Mouse (Mus musculus): Measurements from ENCODE around the gene Mycbp. TPM values are rescaled to one million over a fixed set of nuclear protein-coding genes. Genes with fewer than 3 reads are reported as not detected.

Mycbp gene
- total and polyA plus RNA-seq, 2 experiments from 2014 or later = 8.1 to 50.7 TPM

GRCm38 (mm10) chr4:123894295-123894694 is 10.3 kb upstream of the Mycbp start:
- Histone ChIP-seq H3K4me1 (ENCODE audit: insufficient read depth, low read length) (no peaks in the 10 kb centered on the region), H3K9me3 (ENCODE audit: low read length) (no peaks in the 10 kb centered on the region), H3K9ac (replicated peaks; ENCODE audit: low read length) (no peak overlapping the region), H3K27ac (no peak overlapping the region), H3K4me2 (ENCODE audit: low read depth, low read length) (no peak overlapping the region), H3K27me3 (ENCODE audit: insufficient read depth, low read length) (no peaks in the 10 kb centered on the region), H3K4me3 (ENCODE audit: low read length) (no peak overlapping the region), H3K36me3 (ENCODE audit: insufficient read depth, low read length) (no peaks in the 10 kb centered on the region)
- WGBS = 88% methylated on average over 4 of the region's 4 CpGs
- ATAC-seq = no peak
- no peak for TF ChIP-seq CTCF (IDR thresholded peaks at IDR 0.05; ENCODE audit: low read depth)
- DNase-seq (ENCODE audit: low spot score) = no peak

- 8% methylated on average over 5 of the region's 5 CpGs for WGBS
- TF ChIP-seq CTCF (IDR thresholded peaks at IDR 0.05; ENCODE audit: low read depth) = peak; percentile 86
- H3K4me3 ChIP-seq (ENCODE audit: low read length) = no peak overlapping the region
- no peaks in the 10 kb centered on the region for H3K27me3 ChIP-seq (ENCODE audit: insufficient read depth, low read length)
- H3K27ac ChIP-seq = no peak overlapping the region
- no peaks in the 10 kb centered on the region for H3K9me3 ChIP-seq (ENCODE audit: low read length)
- H3K9ac ChIP-seq (replicated peaks; ENCODE audit: low read length) = no peak overlapping the region
- H3K36me3 ChIP-seq (ENCODE audit: insufficient read depth, low read length) = no peaks in the 10 kb centered on the region
- no peak overlapping the region for H3K4me2 ChIP-seq (ENCODE audit: low read depth, low read length)
- ATAC-seq (no peak), DNase-seq (ENCODE audit: low spot score) (peak; percentile 81)
- no peaks in the 10 kb centered on the region for H3K4me1 ChIP-seq (ENCODE audit: insufficient read depth, low read length)
Measured at GRCm38 (mm10) chr4:123898696-123899095, 5.9 kb upstream of the Mycbp start.

- no peak for ATAC-seq
- TF ChIP-seq CTCF (IDR thresholded peaks at IDR 0.05; ENCODE audit: low read depth) = no peak
Measured at GRCm38 (mm10) chr4:123903432-123903831, 1.2 kb upstream of the Mycbp start.

DNA sequence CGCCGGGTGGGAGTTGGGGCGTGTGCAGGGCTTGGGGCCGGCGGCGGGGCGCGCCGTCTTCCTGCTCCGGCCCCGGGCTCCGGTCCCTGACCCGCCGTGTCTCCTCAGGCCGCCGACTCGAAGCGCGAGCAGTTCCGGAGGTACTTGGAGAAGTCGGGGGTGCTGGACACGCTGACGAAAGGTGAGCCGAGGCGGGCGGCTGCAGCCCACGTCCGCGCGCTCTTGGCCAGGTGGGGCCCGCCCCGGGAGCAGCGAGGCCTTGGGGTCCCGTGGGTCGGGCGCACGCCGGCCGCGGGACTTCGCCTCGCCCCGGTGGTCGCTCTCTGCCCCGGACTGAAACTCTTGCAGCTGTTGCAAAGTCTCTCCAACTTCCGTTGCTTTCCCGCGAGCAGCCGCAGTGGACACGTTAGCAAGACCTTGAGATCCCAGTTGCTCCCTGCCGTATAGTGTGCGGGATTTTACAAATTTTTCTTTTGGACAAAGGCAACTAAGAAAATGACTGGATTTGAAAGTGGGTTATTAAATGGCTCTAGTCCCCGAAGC is 565 bp downstream of the Mycbp start:
- H3K27ac ChIP-seq = peak overlapping the region; percentile 65; the same call in 1 of the 2 replicates
- peak overlapping the region; percentile 75 for H3K4me3 ChIP-seq (ENCODE audit: low read length)
- H3K9ac ChIP-seq (replicated peaks; ENCODE audit: low read length) = peak overlapping the region; percentile 66
- DNase-seq (ENCODE audit: low spot score) (peak; percentile 15), ATAC-seq (no peak)
- no peaks in the 10 kb centered on the region for H3K27me3 ChIP-seq (ENCODE audit: insufficient read depth, low read length)
- TF ChIP-seq CTCF (IDR thresholded peaks at IDR 0.05; ENCODE audit: low read depth) = no peak
- under 1% methylated on average over 52 of the region's 53 CpGs for WGBS
- H3K4me2 ChIP-seq (ENCODE audit: low read depth, low read length) = peak overlapping the region; percentile 78
- no peaks in the 10 kb centered on the region for H3K36me3 ChIP-seq (ENCODE audit: insufficient read depth, low read length)
- no peaks in the 10 kb centered on the region for H3K9me3 ChIP-seq (ENCODE audit: low read length)
- peaks cover 11% of the 10 kb centered on the region; the same call in 1 of the 2 replicates for H3K4me1 ChIP-seq (ENCODE audit: insufficient read depth, low read length)

More at GRCm38 (mm10) chr4:123903432-123903831, 1.2 kb upstream of the Mycbp start:
- H3K36me3 ChIP-seq (ENCODE audit: insufficient read depth, low read length) = no peaks in the 10 kb centered on the region
- DNase-seq (ENCODE audit: low spot score) = no peak
- no peak overlapping the region for H3K9ac ChIP-seq (replicated peaks; ENCODE audit: low read length)
- no peaks in the 10 kb centered on the region for H3K27me3 ChIP-seq (ENCODE audit: insufficient read depth, low read length)
- 78% methylated on average over 3 of the region's 3 CpGs for WGBS
- H3K4me3 ChIP-seq (ENCODE audit: low read length) = no peak overlapping the region
- peaks cover 11% of the 10 kb centered on the region; the same call in 1 of the 2 replicates for H3K4me1 ChIP-seq (ENCODE audit: insufficient read depth, low read length)
- no peaks in the 10 kb centered on the region for H3K9me3 ChIP-seq (ENCODE audit: low read length)
- no peak overlapping the region for H3K4me2 ChIP-seq (ENCODE audit: low read depth, low read length)
- H3K27ac ChIP-seq = no peak overlapping the region

DNA sequence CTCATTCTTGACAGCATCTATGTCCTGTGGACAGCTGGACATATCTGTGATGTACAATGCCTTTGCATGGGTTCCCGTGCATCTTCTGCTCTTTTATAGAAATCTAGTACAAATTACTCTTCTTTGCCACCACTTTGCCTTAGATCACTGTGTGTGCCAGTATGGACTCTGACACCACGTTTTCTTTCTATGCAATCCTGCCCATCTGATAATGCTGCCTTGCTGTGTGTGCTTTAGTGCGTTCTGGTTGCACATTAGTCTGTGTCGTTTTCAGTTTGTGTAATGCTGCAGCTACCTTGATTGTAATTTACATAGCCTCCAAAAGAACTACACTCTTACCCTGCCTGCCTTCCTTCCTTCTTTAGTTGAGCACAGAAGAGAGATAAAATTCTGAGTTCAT is 6.9 kb downstream of the Mycbp start:
- Histone ChIP-seq H3K36me3 (ENCODE audit: insufficient read depth, low read length) (peaks cover 10% of the 10 kb centered on the region), H3K4me3 (ENCODE audit: low read length) (no peak overlapping the region), H3K9me3 (ENCODE audit: low read length) (no peaks in the 10 kb centered on the region), H3K27me3 (ENCODE audit: insufficient read depth, low read length) (no peaks in the 10 kb centered on the region), H3K9ac (replicated peaks; ENCODE audit: low read length) (no peak overlapping the region), H3K27ac (no peak overlapping the region), H3K4me2 (ENCODE audit: low read depth, low read length) (no peak overlapping the region), H3K4me1 (ENCODE audit: insufficient read depth, low read length) (peaks cover 10% of the 10 kb centered on the region)
- no peak for TF ChIP-seq CTCF (IDR thresholded peaks at IDR 0.05; ENCODE audit: low read depth)
- 90% methylated on average over 4 of the region's 4 CpGs for WGBS
- ATAC-seq (no peak), DNase-seq (ENCODE audit: low spot score) (no peak)

DNA sequence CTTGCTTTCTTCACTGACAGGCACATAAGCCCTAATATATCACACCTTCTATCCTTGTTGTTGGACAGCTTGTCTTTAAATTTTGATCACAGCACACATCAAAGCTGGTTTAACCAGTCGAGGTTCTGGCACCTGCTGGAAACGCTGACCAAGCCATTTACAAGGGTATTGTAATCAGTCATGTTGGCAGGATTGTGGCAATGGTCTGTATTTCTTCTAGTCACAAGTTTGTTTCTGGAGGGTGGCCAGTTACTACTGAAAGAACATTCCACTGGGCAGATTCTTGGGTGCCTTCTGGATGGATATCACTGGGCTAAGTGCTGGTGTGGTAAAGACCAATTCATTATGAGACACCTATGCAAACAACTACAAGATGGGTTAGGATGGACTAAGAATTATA is 7.8 kb downstream of the Mycbp start:
- no peak for TF ChIP-seq CTCF (IDR thresholded peaks at IDR 0.05; ENCODE audit: low read depth)
- no peak for DNase-seq (ENCODE audit: low spot score)
- no peak for ATAC-seq
- Histone ChIP-seq H3K27ac (no peak overlapping the region), H3K4me3 (ENCODE audit: low read length) (no peak overlapping the region), H3K4me2 (ENCODE audit: low read depth, low read length) (no peak overlapping the region), H3K4me1 (ENCODE audit: insufficient read depth, low read length) (peaks cover 10% of the 10 kb centered on the region), H3K9ac (replicated peaks; ENCODE audit: low read length) (no peak overlapping the region), H3K27me3 (ENCODE audit: insufficient read depth, low read length) (no peaks in the 10 kb centered on the region), H3K36me3 (ENCODE audit: insufficient read depth, low read length) (peaks cover 10% of the 10 kb centered on the region), H3K9me3 (ENCODE audit: low read length) (no peaks in the 10 kb centered on the region)
- WGBS = 65% methylated on average over 2 of the region's 2 CpGs

DNA sequence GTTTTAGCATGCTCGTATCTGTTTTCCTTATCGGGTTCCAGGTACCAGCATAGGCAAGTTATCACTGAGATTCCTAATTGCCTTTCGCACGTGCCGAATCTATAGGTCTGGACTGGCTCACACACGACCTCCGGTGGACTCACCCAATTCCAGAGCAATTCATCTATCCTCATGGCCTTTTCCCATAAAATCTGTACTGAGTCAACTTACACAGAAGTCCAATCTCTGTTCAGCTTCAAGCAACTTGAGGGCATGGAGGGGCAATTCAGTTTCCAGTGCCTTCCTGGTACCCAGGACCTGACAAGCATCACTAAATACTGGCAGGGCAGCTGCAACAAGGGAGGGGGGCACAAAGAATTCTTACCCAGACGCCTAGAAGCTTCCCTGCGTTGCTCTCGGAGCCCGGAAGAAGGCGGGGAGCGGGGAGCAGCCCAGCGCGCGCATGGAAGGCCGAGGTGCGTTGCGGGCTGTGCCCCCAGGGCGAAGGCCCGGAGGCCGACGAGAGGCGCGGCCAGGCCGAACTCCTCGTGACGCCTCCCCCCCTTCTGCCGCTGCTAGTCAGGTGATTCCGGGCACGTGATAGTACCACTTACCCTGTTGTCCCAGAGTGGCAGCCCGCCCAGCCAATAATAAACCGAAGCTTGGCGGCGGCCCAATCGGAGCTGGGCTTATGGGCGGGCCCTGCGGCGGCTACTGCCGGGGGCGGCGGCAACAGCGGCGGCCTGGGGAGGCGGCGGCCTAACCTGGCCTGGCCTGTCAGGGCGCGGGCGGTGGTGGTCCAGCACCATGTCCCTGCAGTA is 12.3 kb downstream of the Mycbp start, which contains the start of gene Rragc:
Rragc (plus strand) TSS at position 699 of the 800 bp plus-strand sequence.
- peak; percentile 99 for ATAC-seq
- under 1% methylated on average over 48 of the region's 49 CpGs for WGBS
- TF ChIP-seq CTCF (IDR thresholded peaks at IDR 0.05; ENCODE audit: low read depth) = no peak; the same call in 1 of the 2 replicates

More for the DNA sequence above, 12.3 kb downstream of the Mycbp start, which contains the start of gene Rragc:
- Histone ChIP-seq H3K36me3 (ENCODE audit: insufficient read depth, low read length) (peaks cover 7% of the 10 kb centered on the region), H3K4me3 (ENCODE audit: low read length) (peak within 1 kb of the TSS; percentile 97), H3K4me1 (ENCODE audit: insufficient read depth, low read length) (peaks cover 17% of the 10 kb centered on the region), H3K27ac (peak within 1 kb of the TSS; percentile 91), H3K4me2 (ENCODE audit: low read depth, low read length) (peak within 1 kb of the TSS; percentile 86), H3K27me3 (ENCODE audit: insufficient read depth, low read length) (no peaks in the 10 kb centered on the region), H3K9ac (replicated peaks; ENCODE audit: low read length) (peak within 1 kb of the TSS; percentile 85), H3K9me3 (ENCODE audit: low read length) (no peaks in the 10 kb centered on the region)
- DNase-seq (ENCODE audit: low spot score) = peak; percentile 99
